Mouse (Mus musculus): ENCODE results near the gene Gorab. TPM values are rescaled to one million over a fixed set of nuclear protein-coding genes. Genes with fewer than 3 reads are reported as not detected.

Gorab gene
- total RNA-seq, 1 experiment from 2014 or later = 16.0 TPM

DNA sequence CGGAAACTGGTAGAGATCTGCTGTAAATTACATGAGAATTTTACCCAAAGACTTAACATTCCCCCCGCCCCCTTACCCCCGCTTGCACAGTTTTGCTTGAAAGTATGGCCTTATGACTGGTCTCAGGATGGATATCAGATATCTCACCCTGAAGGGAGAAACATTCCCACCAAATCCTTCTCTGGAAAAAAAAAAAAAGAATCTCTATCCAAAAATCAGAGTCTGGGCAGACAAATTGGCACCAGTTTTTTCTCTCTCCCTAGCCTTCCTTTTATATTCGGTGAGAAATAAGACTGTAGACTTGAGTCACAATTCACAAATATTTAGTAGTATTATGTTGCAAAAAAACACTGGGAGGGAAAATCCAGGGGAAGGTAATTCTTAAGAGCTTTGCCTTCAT, 47.3 kb downstream of the Gorab start:
- no peak for DNase-seq

DNA sequence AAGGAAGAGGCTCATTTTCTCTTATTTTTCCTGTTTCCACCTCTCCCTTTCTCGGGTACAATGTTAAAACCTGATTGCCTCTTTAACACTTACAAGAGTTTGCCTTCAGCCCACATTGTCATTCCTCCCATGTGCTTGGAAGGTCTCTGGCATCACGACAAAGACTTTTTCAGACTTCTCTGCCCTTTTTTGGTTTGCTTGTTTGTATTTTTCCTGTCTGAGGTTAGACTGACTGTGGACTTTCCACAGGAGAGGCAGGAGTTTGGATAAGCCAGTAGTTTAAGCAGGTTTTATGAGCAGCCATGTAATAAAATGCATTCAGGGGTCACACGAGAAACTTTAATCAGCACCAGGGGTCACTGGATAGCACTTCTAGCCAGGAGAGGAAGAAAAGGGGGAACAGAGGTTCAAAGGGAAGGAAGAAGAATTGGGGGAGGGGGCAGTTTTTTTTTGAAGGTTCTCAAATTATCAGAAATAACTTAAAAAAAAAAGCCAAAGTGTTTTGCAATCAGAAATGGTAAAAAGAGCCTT, 47.8 kb downstream of the Gorab start:
- DNase-seq = no peak

DNA sequence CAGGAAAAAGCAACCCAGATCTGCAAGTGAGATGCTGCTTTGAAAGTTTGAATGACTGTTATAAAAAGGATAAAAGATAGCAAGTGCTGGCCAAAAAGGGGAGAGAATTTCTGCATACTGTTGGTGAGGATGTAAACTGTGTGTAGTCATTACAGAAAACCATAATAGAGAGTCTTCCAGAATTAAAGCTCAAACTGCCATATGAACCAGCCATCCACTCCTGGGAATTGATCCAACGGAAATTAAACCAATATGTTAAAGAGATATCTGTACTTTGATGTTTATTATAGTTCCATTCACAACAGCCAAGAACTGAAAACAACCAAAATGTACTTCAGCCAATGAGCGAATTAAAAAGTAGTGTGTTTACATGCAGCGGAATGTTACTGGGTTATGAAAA, 52.5 kb downstream of the Gorab start:
- DNase-seq = no peak

DNA sequence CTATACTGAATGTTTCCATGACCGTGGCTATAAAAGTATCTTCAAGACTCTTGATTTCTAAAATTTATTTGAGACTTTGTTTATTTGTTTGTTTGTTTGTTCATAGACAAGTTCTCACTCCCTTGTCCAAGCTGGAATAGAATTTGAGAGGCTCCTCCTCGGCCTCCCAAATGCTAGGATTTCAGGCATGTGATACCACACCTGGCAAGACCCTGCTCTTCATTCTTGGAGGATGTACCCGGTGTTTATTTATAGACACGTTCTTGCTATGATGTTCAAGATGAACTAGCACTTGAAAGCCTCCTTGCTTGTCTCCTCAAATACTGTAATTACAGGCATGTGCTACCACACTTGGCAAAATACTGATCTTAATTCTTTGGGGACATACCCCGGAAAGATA, 57.9 kb downstream of the Gorab start:
- DNase-seq = no peak

DNA sequence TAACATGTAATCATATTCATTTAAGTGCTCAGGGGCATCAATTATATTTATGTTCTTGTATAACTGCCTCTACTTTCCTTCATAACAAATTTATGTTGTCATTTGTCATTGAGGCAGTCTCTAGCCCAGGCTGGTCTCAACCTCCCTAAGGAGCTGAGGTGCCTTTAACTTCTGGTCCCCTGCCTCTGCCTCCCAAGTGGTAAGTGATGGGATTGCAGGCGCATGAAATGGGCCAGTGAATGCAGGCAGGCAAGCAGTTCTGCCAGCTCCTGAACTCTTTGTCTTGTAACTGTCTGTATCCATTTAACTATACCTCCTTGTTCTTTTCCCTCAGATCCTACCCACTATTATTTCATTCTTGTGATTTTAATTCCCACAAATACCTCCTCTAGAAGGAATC, 58.5 kb downstream of the Gorab start:
- no peak for DNase-seq

DNA sequence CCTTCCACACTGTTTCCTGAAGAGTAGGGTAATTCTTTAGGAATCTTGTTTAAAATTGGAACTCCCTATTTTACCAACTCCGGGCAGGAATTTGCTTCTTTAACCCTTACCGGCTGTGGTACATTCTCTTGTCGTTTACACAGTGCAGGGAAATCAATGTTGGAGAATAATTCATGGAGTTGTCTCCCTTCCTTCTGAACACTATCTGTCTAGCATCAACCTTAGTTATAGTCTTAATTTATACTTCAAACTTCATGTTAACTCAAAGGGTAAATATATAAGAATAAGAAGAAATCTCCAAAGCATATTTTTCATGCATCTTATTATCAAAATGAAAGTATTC, 64.3 kb downstream of the Gorab start:
- DNase-seq = no peak

DNA sequence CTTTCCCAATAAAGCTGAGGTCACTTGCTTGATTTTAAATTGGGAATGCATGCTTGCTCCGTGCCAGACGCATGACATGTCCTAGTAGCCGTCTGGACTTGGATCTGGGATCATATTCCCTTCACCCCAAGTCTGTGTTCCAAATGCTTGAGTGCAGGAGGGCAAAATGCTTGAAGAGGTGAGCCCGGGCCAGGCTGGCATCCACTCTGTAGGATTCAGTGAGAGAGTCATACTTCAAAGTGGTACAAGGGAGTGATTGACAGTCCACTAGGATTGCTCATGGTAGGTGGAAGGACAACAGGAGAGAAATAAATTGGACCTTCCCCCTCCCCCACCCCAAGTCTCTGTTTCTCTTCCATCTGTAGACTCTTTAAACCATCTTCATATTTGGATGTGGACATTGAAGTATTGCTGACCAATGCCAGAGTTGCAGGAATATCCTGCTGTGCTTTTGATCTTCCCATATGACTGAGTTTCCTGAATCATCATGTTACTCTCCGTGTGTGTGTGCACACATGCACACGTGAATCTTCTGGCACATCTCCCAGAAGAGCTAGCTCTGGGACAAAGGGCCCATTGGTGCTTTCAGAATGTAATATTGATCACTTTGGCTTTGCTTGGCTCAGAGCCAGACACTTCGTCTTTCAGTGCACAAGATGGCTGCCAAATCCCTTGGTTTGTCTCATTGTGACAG, 64.8 kb downstream of the Gorab start:
- DNase-seq = no peak

DNA sequence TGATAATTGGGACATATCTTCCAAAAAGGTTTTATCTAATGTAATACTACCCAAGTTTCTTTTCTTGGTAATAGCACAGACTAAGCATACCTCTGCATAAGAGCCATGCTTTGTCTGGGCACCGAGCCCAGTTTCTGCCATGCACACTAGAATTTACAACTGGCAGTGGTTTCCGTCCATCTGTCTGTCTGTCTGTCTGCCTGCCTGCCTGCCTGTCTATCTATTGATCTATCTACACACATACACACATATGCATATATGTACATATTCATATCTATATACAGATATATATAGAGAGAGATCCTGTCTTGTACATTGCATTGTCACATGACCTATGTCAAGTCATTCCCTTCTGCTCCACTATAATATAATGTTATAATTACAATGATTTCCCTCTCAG, 65.6 kb downstream of the Gorab start:
- DNase-seq = peak; percentile 13

Other genes starting within 250 kb of the Gorab start
- gene Prrx1, start 90.0 kb downstream of the Gorab start, total RNA-seq (2021) = 6.3 and 8.7 TPM in 2 replicates